Mouse (Mus musculus) liver, embryonic 11.5 days (tissue): ENCODE measurements around the gene Abhd14a. TPM values are rescaled to one million over a fixed set of nuclear protein-coding genes. Genes with fewer than 3 reads are reported as not detected.

ENCODE experiments used
- ATAC-seq: fragments of 200-750 bp; cut with Nextera tagmentation; replicated peaks from 2 replicates; pipeline ENCODE4 v1.8.0; 2017; ENCODE audit warnings: moderate number of reproducible peaks, mild to moderate bottlenecking, moderate TSS enrichment, moderate library complexity; ENCODE audit not compliant: low FRiP score
- DNase-seq: peaks from one replicate; pipeline ENCODE4 v3.0.0-alpha.2; 2017; ENCODE audit warnings: low spot score
- H3K27ac ChIP-seq: fragments of 300-500 bp; sonication (generic); 2 replicates; pipeline ENCODE4 v1.5.1; 2014; ENCODE audit warnings: mild to moderate bottlenecking, low read depth, low read length, control low read depth
- H3K27me3 ChIP-seq: fragments of 300-500 bp; sonication (generic); replicated peaks from 2 replicates; pipeline ENCODE4 v1.6.1; 2014; ENCODE audit warnings: low read length, mixed read lengths; ENCODE audit not compliant: control insufficient read depth, insufficient read depth
- H3K36me3 ChIP-seq: fragments of 300-500 bp; sonication (generic); 2 replicates; pipeline ENCODE4 v1.6.1; 2014; ENCODE audit warnings: mild to moderate bottlenecking, low read length, moderate library complexity, mixed read lengths; ENCODE audit not compliant: control insufficient read depth, insufficient read depth
- H3K4me1 ChIP-seq: fragments of 300-500 bp; sonication (generic); replicated peaks from 2 replicates; pipeline ENCODE4 v1.6.1; 2014; ENCODE audit warnings: low read length, mixed read lengths; ENCODE audit not compliant: control insufficient read depth, insufficient read depth
- H3K4me2 ChIP-seq: fragments of 300-500 bp; sonication (generic); 2 replicates; pipeline ENCODE4 v1.6.1; 2014; ENCODE audit warnings: mild to moderate bottlenecking, control low read depth, moderate library complexity
- H3K4me3 ChIP-seq: fragments of 300-500 bp; sonication (generic); 2 replicates; pipeline ENCODE4 v1.5.1; 2014; ENCODE audit warnings: low read depth, low read length, control low read depth
- H3K9ac ChIP-seq: fragments of 300-500 bp; sonication (generic); 2 replicates; pipeline ENCODE4 v1.6.1; 2014; ENCODE audit warnings: low read depth, low read length, control low read depth
- H3K9me3 ChIP-seq: fragments of 300-500 bp; sonication (generic); 2 replicates; pipeline ENCODE4 v1.6.1; 2016; ENCODE audit warnings: low read length, inconsistent platforms, mixed read lengths; ENCODE audit not compliant: control insufficient read depth
- WGBS: fragments of 180-500 bp; shearing (Covaris S2); extraction: QIAGEN DNeasy Blood & Tissue Kit; methylation state at CpG from one replicate; pipeline ENCODE4 v1.1.7; 2014; 5-methylcytosine and 5-hydroxymethylcytosine counted together
- polyA plus RNA-seq: library from polyadenylated mRNA; unstranded; fragments of >200 nt; fragmentation: Nextera tagmentation; extraction: Ambion mirVana; gene quantifications from 2 replicates; pipeline ENCODE4 v1.2.1, GENCODE M21; 2014

Gene Abhd14a
- polyA plus RNA-seq, 1 experiment from 2014 or later = 54.0 TPM

DNA sequence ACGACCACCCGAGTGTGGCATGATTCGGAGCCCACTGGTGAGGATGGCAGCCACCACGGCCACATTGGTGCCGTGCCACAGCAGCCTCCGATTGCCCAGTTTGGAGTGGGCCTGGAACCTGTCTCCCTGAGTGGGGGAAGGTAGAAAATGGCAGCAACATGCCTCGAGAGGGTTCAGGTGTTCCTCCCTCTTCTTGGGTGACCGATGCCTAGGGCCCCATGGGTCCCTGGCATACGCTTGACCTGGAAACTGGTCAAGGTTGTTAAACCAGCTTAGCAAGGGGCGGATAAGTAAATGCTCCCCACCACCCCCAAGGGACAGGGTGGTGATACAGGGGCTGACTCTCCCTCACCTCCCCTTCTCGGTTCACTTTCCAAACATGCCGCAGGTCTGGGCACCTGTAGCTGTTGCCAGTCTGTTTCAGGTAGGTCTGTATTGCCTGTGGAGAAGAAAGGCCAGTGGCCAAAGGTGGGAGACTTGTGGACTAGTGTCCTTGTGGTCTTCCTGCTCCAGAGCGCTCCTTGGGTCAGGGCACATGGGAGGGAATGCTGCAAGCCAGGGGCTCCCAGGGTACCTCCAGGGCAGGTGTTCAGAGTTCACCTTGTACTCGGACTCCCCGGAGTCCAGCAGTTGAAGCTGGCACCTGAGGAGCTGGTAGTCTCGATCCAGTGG, 25.7 kb upstream of the Abhd14a start:
- ATAC-seq (no peak), DNase-seq (no peak)
- no peak overlapping the region for H3K9ac ChIP-seq
- peaks cover 27% of the 10 kb centered on the region for H3K4me1 ChIP-seq
- H3K27me3 ChIP-seq = no peaks in the 10 kb centered on the region
- H3K9me3 ChIP-seq = no peaks in the 10 kb centered on the region
- H3K4me3 ChIP-seq = no peak overlapping the region
- no peak overlapping the region for H3K27ac ChIP-seq
- H3K36me3 ChIP-seq = no peaks in the 10 kb centered on the region
- 86% methylated on average over 16 of the region's 16 CpGs for WGBS
- H3K4me2 ChIP-seq = no peak overlapping the region

DNA sequence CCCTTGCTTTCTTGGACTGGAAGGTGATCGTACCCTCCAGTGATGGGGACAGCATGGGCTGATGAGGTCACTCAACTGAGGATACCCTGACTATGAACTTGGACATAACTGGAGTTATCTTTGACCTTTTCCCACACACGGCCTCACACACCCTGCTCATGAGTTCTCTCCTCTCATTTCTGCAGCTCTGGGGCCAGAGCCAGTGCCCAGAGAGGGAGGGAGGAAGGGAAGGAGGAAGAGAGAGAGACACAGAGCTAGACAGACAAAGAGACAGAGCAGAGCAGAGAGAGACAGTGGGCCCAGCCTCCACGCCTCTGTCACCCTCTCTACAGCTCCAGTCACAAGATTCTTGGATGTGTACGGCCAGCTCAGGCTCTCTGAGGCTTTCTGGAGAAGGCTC, 24.8 kb upstream of the Abhd14a start:
- WGBS = 65% methylated on average over 4 of the region's 4 CpGs
- Histone ChIP-seq H3K9me3 (no peaks in the 10 kb centered on the region), H3K4me3 (no peak overlapping the region), H3K36me3 (no peaks in the 10 kb centered on the region), H3K27me3 (no peaks in the 10 kb centered on the region), H3K9ac (no peak overlapping the region), H3K27ac (no peak overlapping the region; the same call in 1 of the 2 replicates), H3K4me1 (peaks cover 23% of the 10 kb centered on the region), H3K4me2 (no peak overlapping the region)
- no peak for DNase-seq
- no peak for ATAC-seq

DNA sequence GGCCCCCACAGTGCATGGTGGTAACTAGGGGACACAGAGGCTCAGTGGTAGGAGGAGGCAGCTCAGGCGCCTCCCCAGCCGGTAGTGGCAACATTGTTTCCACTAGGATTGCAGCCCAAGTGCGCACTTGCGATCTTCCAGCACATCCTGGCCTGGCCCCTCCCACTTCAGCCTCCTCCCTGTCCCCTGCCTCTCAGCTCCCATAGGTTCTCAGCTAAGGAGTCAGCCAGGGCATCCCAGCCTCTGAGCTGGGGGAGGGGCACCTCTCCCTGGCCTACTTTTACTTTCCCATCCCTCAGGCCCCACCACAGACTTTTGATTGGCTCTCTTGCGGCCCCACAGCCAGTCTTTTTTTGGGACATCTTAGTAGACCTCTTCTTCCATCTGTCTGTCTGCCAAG, 24.4 kb upstream of the Abhd14a start:
- H3K4me3 ChIP-seq = no peak overlapping the region
- peak overlapping the region; percentile 37 for H3K4me2 ChIP-seq
- H3K36me3 ChIP-seq = no peaks in the 10 kb centered on the region
- peaks cover 23% of the 10 kb centered on the region for H3K4me1 ChIP-seq
- ATAC-seq = no peak
- H3K27me3 ChIP-seq = no peaks in the 10 kb centered on the region
- no peak for DNase-seq
- H3K9ac ChIP-seq = no peak overlapping the region
- no peak overlapping the region for H3K27ac ChIP-seq
- H3K9me3 ChIP-seq = no peaks in the 10 kb centered on the region
- 35% methylated on average over 5 of the region's 5 CpGs for WGBS

DNA sequence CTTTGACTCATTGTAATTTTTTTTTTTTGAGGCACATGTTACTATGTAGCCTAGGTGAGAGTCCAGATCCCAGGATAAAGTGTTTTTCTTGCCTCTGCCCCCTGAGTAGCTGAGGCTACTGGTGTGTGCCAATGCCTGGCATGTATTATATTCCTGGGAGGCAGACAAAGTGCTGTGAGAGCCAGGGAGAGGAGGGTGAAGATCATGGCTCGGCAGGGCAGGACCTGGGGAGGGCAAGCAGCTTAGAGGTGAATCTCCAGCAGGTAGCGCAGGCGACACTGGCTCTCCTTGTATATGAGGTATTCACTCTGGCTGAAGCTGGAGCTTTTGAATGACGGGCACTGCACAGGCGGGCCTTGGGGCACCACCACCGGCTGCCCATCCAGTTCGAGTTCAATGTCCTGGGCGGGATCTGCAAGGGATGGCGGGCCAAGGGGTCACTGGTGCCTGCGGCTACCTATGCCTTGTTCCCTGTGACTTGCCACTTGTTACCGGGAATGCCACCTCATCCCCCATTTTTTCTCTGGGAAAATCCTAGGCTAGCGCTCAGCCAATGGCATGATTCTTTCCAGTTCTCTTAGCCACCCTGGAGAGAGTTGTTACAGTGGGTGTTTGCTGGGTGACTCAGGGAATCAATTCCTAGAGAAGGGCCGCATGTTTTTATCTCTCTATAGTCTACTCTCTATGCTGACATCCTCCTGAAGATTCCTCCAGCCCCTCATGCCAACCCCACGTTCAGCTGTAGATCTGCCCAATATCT, 23.7 kb upstream of the Abhd14a start:
- ATAC-seq (no peak), DNase-seq (no peak)
- Histone ChIP-seq H3K27me3 (peaks cover under 1% of the 10 kb centered on the region; the same call in 1 of the 2 replicates), H3K4me1 (peaks cover 20% of the 10 kb centered on the region), H3K27ac (no peak overlapping the region), H3K4me3 (no peak overlapping the region), H3K4me2 (peak overlapping the region; percentile 37), H3K36me3 (no peaks in the 10 kb centered on the region), H3K9me3 (no peaks in the 10 kb centered on the region), H3K9ac (no peak overlapping the region)
- WGBS = 66% methylated on average over 14 of the region's 14 CpGs

DNA sequence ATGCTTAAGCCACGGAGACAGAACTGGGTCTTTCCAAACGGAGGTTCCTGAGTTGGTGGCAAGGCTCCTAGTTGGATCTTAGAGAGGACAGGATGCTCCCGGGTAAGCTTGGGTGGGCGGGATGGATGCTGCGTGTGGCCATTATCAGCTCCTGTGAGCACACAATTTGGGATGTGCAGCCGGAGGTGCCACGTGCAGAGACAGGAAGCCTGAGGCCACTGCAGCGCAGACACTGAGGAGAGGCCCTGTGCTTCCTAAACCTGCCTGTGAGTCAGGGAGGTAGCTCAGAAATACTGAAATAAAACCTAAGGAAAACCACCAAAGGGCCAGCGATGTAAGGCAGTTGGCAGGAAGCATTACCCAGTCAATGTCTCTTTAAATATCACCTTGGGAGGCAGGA, 22.3 kb upstream of the Abhd14a start:
- Histone ChIP-seq H3K36me3 (no peaks in the 10 kb centered on the region), H3K4me3 (no peak overlapping the region), H3K9ac (no peak overlapping the region), H3K4me2 (no peak overlapping the region), H3K27ac (no peak overlapping the region), H3K4me1 (peaks cover 12% of the 10 kb centered on the region), H3K9me3 (no peaks in the 10 kb centered on the region), H3K27me3 (peaks cover 15% of the 10 kb centered on the region)
- DNase-seq = no peak
- 55% methylated on average over 9 of the region's 9 CpGs for WGBS
- ATAC-seq = no peak

DNA sequence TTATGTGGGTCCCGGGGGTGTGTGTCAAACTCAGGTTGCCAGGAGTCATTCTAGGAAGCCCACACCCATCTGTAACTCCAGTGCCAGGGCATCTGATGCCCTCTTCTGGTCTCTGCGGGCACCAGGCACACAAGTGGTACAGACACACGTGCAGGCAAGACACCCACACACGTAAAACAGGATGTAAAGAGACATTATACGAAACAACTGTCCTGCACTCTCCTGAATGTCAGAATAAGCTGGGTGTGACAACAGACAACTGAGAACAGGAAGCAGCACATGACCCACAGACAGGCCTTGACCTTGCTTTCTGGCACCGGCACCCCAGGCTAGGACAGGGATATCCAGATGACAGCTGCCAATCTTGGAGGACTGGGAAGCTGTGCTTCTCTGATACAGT, 21.8 kb upstream of the Abhd14a start:
- Histone ChIP-seq H3K4me3 (no peak overlapping the region), H3K4me1 (peaks cover 12% of the 10 kb centered on the region), H3K9ac (no peak overlapping the region), H3K27me3 (peaks cover 19% of the 10 kb centered on the region), H3K27ac (no peak overlapping the region), H3K9me3 (no peaks in the 10 kb centered on the region), H3K4me2 (no peak overlapping the region), H3K36me3 (no peaks in the 10 kb centered on the region)
- no peak for ATAC-seq
- DNase-seq = no peak
- 51% methylated on average over 6 of the region's 6 CpGs for WGBS

DNA sequence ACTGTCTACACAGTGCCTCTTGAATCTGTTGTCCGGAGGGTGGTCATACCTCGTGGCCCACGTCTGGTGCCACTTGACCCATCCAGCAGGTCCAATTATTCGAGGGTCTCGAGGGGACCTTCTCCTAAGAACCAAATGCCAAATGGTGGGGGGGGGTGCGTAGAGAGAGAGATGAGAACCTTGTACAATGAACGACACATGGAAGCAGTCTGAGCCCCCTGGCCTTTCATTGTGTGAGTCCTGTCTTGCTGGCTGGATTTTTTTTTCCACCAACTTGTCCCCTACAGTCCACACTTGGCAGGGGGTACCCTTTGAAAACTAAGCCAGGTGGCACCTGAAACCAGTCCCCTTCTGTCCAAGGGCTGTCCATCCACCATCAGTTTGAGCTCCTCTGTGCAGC, 20.3 kb upstream of the Abhd14a start:
- Histone ChIP-seq H3K36me3 (0 out of 2 replicates have a peak, but pooled peaks cover 3% of the 10 kb centered on the region), H3K9ac (no peak overlapping the region), H3K9me3 (no peaks in the 10 kb centered on the region), H3K4me2 (no peak overlapping the region), H3K27me3 (peaks cover 29% of the 10 kb centered on the region), H3K4me3 (no peak overlapping the region), H3K27ac (no peak overlapping the region), H3K4me1 (peaks cover 7% of the 10 kb centered on the region)
- DNase-seq = no peak
- WGBS = 86% methylated on average over 7 of the region's 7 CpGs
- ATAC-seq = no peak

DNA sequence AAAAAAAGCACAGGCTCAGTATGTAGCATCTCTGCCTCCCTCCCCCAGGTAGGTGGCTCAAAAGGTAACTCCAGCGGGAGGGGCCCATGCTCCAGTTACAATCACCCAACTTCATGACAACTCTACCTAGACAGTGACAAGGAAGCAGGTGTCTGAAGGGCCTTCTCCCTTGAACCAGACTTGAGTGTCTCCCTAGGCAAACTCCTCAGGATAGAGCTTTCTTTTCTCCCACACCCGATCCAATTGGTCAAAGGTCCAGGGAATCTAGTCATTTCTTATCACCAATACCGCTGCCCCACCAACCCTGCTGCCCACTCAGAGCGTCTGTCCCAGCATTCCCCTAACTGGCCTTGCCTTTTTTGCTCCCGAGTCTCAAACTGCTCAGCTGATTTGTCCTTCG, 19.2 kb upstream of the Abhd14a start:
- peaks cover 29% of the 10 kb centered on the region for H3K27me3 ChIP-seq
- no peak overlapping the region for H3K4me3 ChIP-seq
- H3K9ac ChIP-seq = no peak overlapping the region
- no peak overlapping the region for H3K4me2 ChIP-seq
- no peaks in the 10 kb centered on the region for H3K9me3 ChIP-seq
- ATAC-seq (no peak), DNase-seq (no peak)
- 0 out of 2 replicates have a peak, but pooled peaks cover 8% of the 10 kb centered on the region for H3K36me3 ChIP-seq
- no peak overlapping the region for H3K27ac ChIP-seq
- peaks cover 7% of the 10 kb centered on the region for H3K4me1 ChIP-seq
- WGBS = 78% methylated on average over 6 of the region's 6 CpGs
